Mouse (Mus musculus): ENCODE data around the gene Cstf2. TPM values are rescaled to one million over a fixed set of nuclear protein-coding genes. Genes with fewer than 3 reads are reported as not detected.
A peak's percentile ranks its signal among the peaks of the same experiment; 100 is the strongest.

Gene Cstf2
- 63.2 and 68.4 TPM in 2 replicates for polyA plus RNA-seq (2015; fragmentation: Nextera tagmentation; extraction: Ambion mirVana)

- H3K4me1 ChIP-seq (replicated peaks) = no peaks in the 10 kb centered on the region; the same call in 1 of the 2 replicates
- WGBS = 22% methylated on average over 74 of the region's 77 CpGs
- peak within 1 kb of the TSS; percentile 52 for H3K4me3 ChIP-seq
- peak; percentile 98 for ATAC-seq (ENCODE audit: low FRiP score, low read depth)
- H3K9ac ChIP-seq = peak within 1 kb of the TSS; percentile 58
- H3K4me2 ChIP-seq = peak within 1 kb of the TSS; percentile 51
- H3K36me3 ChIP-seq = 0 out of 2 replicates have a peak, but pooled peaks cover 6% of the 10 kb centered on the region
- peak within 1 kb of the TSS; percentile 90 for H3K27ac ChIP-seq (replicated peaks)
- H3K9me3 ChIP-seq = no peaks in the 10 kb centered on the region
- H3K27me3 ChIP-seq = no peaks in the 10 kb centered on the region
Measured at GRCm38 (mm10) chrX:134058987-134059712, at the start of gene Cstf2. Gene Cstf2, plus strand, starts transcription at chrX:134059187.

- ATAC-seq (ENCODE audit: low FRiP score, low read depth) = 0 out of 2 replicates have a peak, but pooled peaks have one; percentile 45
- Histone ChIP-seq H3K27ac (replicated peaks) (no peak overlapping the region), H3K9ac (no peak overlapping the region), H3K4me2 (no peak overlapping the region), H3K4me3 (no peak overlapping the region), H3K36me3 (no peaks in the 10 kb centered on the region), H3K9me3 (no peaks in the 10 kb centered on the region), H3K4me1 (replicated peaks) (no peaks in the 10 kb centered on the region), H3K27me3 (no peaks in the 10 kb centered on the region)
- WGBS = 18% methylated on average over 9 of the region's 9 CpGs
Measured at GRCm38 (mm10) chrX:134019005-134019404, 40.0 kb upstream of the Cstf2 start.

- Histone ChIP-seq H3K9ac (no peak overlapping the region), H3K9me3 (no peaks in the 10 kb centered on the region), H3K27me3 (no peaks in the 10 kb centered on the region), H3K36me3 (no peaks in the 10 kb centered on the region), H3K27ac (replicated peaks) (no peak overlapping the region), H3K4me3 (no peak overlapping the region), H3K4me1 (replicated peaks) (no peaks in the 10 kb centered on the region), H3K4me2 (no peak overlapping the region)
- no peak for ATAC-seq (ENCODE audit: low FRiP score, low read depth)
- WGBS = 43% methylated on average over 5 of the region's 5 CpGs
Measured at GRCm38 (mm10) chrX:134020664-134021063, 38.3 kb upstream of the Cstf2 start.

DNA sequence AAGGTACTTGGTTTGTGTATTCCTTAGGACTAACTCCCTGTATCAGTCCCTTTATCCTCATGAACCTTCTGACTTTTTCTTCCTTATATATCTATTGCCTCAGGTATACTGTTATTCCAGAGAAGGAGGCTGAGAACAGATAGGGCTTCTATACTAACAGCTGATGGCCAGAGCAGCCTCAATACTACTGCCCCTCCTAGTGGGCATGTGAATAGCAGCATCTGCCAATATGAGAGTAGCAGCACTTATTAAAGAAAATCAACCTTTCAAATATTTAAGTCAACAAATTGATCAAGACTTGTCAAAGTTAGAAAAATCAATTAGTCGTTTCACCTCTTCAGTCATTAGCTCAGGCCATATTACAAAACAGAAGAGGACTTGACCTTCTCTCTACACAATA is 10.0 kb upstream of the Cstf2 start:
- no peak overlapping the region for H3K4me3 ChIP-seq
- H3K9me3 ChIP-seq = no peaks in the 10 kb centered on the region
- no peaks in the 10 kb centered on the region for H3K36me3 ChIP-seq
- H3K9ac ChIP-seq = no peak overlapping the region
- 75% methylated on average over 1 of the region's 1 CpGs for WGBS
- no peak overlapping the region for H3K27ac ChIP-seq (replicated peaks)
- ATAC-seq (ENCODE audit: low FRiP score, low read depth) = no peak
- H3K4me2 ChIP-seq = no peak overlapping the region
- no peaks in the 10 kb centered on the region for H3K27me3 ChIP-seq
- H3K4me1 ChIP-seq (replicated peaks) = no peaks in the 10 kb centered on the region

DNA sequence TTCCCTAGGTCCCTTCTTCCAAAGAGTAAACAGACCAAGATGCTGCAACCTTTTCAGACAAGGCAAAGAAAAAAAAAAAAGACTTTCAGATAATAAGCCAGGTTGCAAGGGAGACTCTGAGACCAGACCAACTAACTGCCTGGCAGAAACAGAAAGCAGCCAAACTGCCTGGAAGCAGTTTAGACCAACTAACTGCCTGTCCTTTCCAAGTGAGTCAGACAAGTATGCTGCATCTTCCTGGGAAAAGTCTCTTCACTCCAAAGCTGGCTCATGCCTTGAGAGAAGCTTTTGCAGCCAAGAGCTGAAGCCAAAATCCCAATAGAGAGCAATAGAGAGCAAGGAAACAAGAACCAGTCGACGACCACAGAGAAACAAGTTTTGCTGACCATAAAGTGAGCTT is 2.1 kb upstream of the Cstf2 start:
- Histone ChIP-seq H3K36me3 (0 out of 2 replicates have a peak, but pooled peaks cover 1% of the 10 kb centered on the region), H3K27me3 (no peaks in the 10 kb centered on the region), H3K9me3 (no peaks in the 10 kb centered on the region), H3K4me3 (no peak overlapping the region), H3K4me1 (replicated peaks) (no peaks in the 10 kb centered on the region; the same call in 1 of the 2 replicates), H3K4me2 (no peak overlapping the region), H3K9ac (no peak overlapping the region), H3K27ac (replicated peaks) (no peak overlapping the region)
- no peak for ATAC-seq (ENCODE audit: low FRiP score, low read depth)
- 94% methylated on average over 2 of the region's 2 CpGs for WGBS

- H3K27me3 ChIP-seq = no peaks in the 10 kb centered on the region
- H3K9me3 ChIP-seq = no peaks in the 10 kb centered on the region
- H3K4me2 ChIP-seq = peak overlapping the region; percentile 51
- 0 out of 2 replicates have a peak, but pooled peaks cover 6% of the 10 kb centered on the region for H3K36me3 ChIP-seq
- WGBS = 73% methylated on average over 14 of the region's 14 CpGs
- H3K9ac ChIP-seq = no peak overlapping the region; the same call in 1 of the 2 replicates
- peak overlapping the region; percentile 90 for H3K27ac ChIP-seq (replicated peaks)
- H3K4me1 ChIP-seq (replicated peaks) = no peaks in the 10 kb centered on the region; the same call in 1 of the 2 replicates
- H3K4me3 ChIP-seq = peak overlapping the region; percentile 52
- ATAC-seq (ENCODE audit: low FRiP score, low read depth) = peak; percentile 1; the same call in 1 of the 2 replicates
Measured at GRCm38 (mm10) chrX:134058040-134058875, 729 bp upstream of the Cstf2 start.

- Histone ChIP-seq H3K36me3 (0 out of 2 replicates have a peak, but pooled peaks cover 6% of the 10 kb centered on the region), H3K9me3 (no peaks in the 10 kb centered on the region), H3K4me2 (peak overlapping the region; percentile 51), H3K27me3 (no peaks in the 10 kb centered on the region), H3K9ac (peak overlapping the region; percentile 58), H3K27ac (replicated peaks) (peak overlapping the region; percentile 90), H3K4me3 (peak overlapping the region; percentile 52), H3K4me1 (replicated peaks) (no peaks in the 10 kb centered on the region; the same call in 1 of the 2 replicates)
- 16% methylated on average over 10 of the region's 10 CpGs for WGBS
- ATAC-seq (ENCODE audit: low FRiP score, low read depth) = peak; percentile 3; the same call in 1 of the 2 replicates
Measured at GRCm38 (mm10) chrX:134059764-134060163, 777 bp downstream of the Cstf2 start.

DNA sequence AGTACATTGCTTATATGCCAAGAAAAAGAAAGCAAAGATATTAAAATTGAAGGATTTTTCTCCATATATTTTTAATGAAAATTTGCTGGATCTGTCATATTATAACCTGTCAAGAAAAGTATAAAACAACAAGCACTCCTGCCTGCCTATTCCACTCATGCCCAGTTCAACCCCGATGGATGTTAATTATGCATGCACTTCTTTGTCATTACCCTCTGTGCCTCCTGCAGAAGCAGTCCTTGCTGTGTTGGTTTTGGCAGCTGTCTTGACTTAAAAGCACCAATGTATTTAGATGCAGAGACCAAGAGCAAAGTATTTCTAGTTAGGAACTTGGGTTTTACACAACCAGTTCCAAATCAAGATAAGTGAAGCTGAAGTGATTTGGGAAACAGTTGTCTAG is 26.5 kb downstream of the Cstf2 start:
- H3K9ac ChIP-seq = no peak overlapping the region
- no peak overlapping the region for H3K4me3 ChIP-seq
- no peak overlapping the region for H3K27ac ChIP-seq (replicated peaks)
- H3K4me1 ChIP-seq (replicated peaks) = no peaks in the 10 kb centered on the region
- H3K36me3 ChIP-seq = peaks cover 18% of the 10 kb centered on the region
- no peaks in the 10 kb centered on the region for H3K27me3 ChIP-seq
- H3K4me2 ChIP-seq = no peak overlapping the region
- 49% methylated on average over 1 of the region's 1 CpGs for WGBS
- no peaks in the 10 kb centered on the region for H3K9me3 ChIP-seq
- no peak for ATAC-seq (ENCODE audit: low FRiP score, low read depth)

DNA sequence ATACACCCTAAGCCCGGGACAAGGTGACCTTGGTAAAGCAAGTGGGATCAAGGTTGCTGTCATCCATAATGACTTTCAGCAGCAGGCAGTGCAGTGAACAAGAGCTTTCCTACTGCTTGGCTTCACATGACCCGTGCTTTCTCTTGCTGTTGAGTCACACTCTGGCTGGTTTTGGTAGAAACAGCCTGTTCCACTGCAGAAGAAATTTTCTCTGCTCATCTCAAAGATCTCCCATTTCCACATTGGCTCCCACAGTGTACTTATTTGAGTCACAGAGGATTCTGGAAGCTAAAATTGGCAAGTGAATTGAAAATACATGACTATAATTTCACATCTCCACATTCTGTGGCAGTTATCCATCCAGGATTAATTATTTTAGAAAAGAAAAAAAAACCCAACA is 43.7 kb downstream of the Cstf2 start:
- no peak for ATAC-seq (ENCODE audit: low FRiP score, low read depth)
- Histone ChIP-seq H3K9ac (no peak overlapping the region), H3K9me3 (no peaks in the 10 kb centered on the region), H3K27me3 (no peaks in the 10 kb centered on the region), H3K36me3 (no peaks in the 10 kb centered on the region), H3K4me1 (replicated peaks) (no peaks in the 10 kb centered on the region), H3K4me2 (no peak overlapping the region), H3K4me3 (no peak overlapping the region), H3K27ac (replicated peaks) (no peak overlapping the region)
- WGBS = 77% methylated on average over 2 of the region's 2 CpGs

DNA sequence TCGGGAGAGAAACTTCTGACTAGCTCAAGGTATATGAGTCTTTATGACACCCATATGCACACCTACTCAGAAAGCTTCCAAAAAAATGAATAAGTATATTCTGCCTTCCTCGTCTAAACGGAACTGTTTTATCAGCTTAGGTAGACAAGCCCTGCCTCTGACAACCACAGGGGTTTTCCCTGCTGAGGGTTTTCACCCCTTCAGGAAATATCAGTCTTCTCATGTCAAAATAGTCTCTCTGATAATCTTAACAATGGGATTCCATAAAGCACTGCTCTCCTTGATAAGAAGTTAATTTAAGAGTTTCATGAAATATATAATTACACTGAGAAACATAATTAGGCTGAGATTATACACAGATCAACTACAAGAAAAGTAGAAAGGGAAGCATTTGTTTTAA is 52.8 kb downstream of the Cstf2 start:
- Histone ChIP-seq H3K36me3 (no peaks in the 10 kb centered on the region), H3K9me3 (no peaks in the 10 kb centered on the region), H3K4me1 (replicated peaks) (no peaks in the 10 kb centered on the region), H3K4me3 (no peak overlapping the region), H3K9ac (no peak overlapping the region), H3K27ac (replicated peaks) (no peak overlapping the region), H3K27me3 (0 out of 2 replicates have a peak, but pooled peaks cover 4% of the 10 kb centered on the region), H3K4me2 (no peak overlapping the region)
- no peak for ATAC-seq (ENCODE audit: low FRiP score, low read depth)
- WGBS = 83% methylated on average over 3 of the region's 3 CpGs

- 0 out of 2 replicates have a peak, but pooled peaks cover 4% of the 10 kb centered on the region for H3K27me3 ChIP-seq
- no peak for ATAC-seq (ENCODE audit: low FRiP score, low read depth)
- no peaks in the 10 kb centered on the region for H3K36me3 ChIP-seq
- no peak overlapping the region for H3K4me2 ChIP-seq
- no peak overlapping the region for H3K9ac ChIP-seq
- H3K9me3 ChIP-seq = no peaks in the 10 kb centered on the region
- WGBS = 82% methylated on average over 3 of the region's 3 CpGs
- H3K4me1 ChIP-seq (replicated peaks) = no peaks in the 10 kb centered on the region
- H3K4me3 ChIP-seq = no peak overlapping the region
- no peak overlapping the region for H3K27ac ChIP-seq (replicated peaks)
Measured at GRCm38 (mm10) chrX:134116417-134116816, 57.4 kb downstream of the Cstf2 start.

DNA sequence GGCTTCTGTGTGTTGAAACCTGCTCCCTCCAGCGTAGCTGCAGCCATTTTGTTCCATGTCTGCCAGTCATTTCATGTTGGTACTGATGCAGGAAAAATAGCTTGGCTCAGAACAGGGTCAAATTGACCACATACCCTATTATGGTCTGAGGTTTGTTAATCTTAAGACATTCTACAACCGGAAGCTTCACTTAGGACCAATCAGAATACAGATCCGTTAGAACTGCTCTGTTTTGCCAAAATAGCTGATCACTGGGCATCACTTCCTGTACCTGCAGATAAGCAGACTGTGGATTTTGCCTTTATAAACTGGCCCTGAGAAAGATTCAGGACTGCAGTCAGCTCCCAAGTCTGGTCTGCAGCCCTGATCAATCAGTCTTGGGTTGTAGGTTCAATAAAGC is 69.6 kb downstream of the Cstf2 start:
- Histone ChIP-seq H3K4me1 (replicated peaks) (no peaks in the 10 kb centered on the region), H3K36me3 (no peaks in the 10 kb centered on the region), H3K27me3 (no peaks in the 10 kb centered on the region), H3K4me3 (no peak overlapping the region), H3K9me3 (no peaks in the 10 kb centered on the region), H3K27ac (replicated peaks) (no peak overlapping the region), H3K4me2 (no peak overlapping the region), H3K9ac (no peak overlapping the region)
- WGBS = 79% methylated on average over 3 of the region's 3 CpGs
- no peak for ATAC-seq (ENCODE audit: low FRiP score, low read depth)
